Mouse (Mus musculus) myocyte (in vitro differentiated cells): ENCODE measurements around the gene Gpc1. TPM values are rescaled to one million over a fixed set of nuclear protein-coding genes. Genes with fewer than 3 reads are reported as not detected.
A peak's percentile ranks its signal among the peaks of the same experiment; 100 is the strongest.

Source experiments
- H3K27me3 ChIP-seq: one replicate; pipeline ENCODE4 v1.6.1; 2011; ENCODE audit not compliant: control insufficient read depth, insufficient read depth, insufficient read length
- H3K36me3 ChIP-seq: one replicate; pipeline ENCODE4 v1.6.1; 2011; ENCODE audit not compliant: control insufficient read depth, insufficient read depth
- H3K4me2 ChIP-seq: one replicate; pipeline ENCODE4 v1.6.1; 2011; ENCODE audit warnings: low read depth, control low read depth
- H3K4me3 ChIP-seq: one replicate; pipeline ENCODE4 v1.5.1; 2011; ENCODE audit warnings: mild to moderate bottlenecking, control low read depth, moderate library complexity
- H3K79me2 ChIP-seq: one replicate; pipeline ENCODE4 v1.6.1; 2011; ENCODE audit not compliant: control insufficient read depth, insufficient read depth
- H3ac ChIP-seq: one replicate; pipeline ENCODE4 v1.6.1; 2011; ENCODE audit not compliant: control insufficient read depth, insufficient read length
- CEBPB ChIP-seq: IDR thresholded peaks from 2 replicates; pipeline ENCODE4 v1.6.1; 2011; ENCODE audit warnings: mild to moderate bottlenecking, moderate library complexity; ENCODE audit not compliant: poor library complexity, insufficient read depth, severe bottlenecking
- E2F4 ChIP-seq: IDR thresholded peaks from one replicate; pipeline ENCODE4 v1.6.1; 2011; ENCODE audit warnings: mild to moderate bottlenecking, control low read depth, moderate library complexity; ENCODE audit not compliant: insufficient read depth
- MAX ChIP-seq: IDR thresholded peaks from one replicate; pipeline ENCODE4 v1.6.1; 2011; ENCODE audit warnings: low read depth, mild to moderate bottlenecking, control low read depth
- MYOD1 ChIP-seq, 3 experiments: IDR thresholded peaks; one replicate each; pipeline ENCODE4 v1.6.1; 2011; ENCODE audit warnings: control low read depth in 2 of 3, low read depth in 2 of 3, mild to moderate bottlenecking in 2 of 3, moderate library complexity in 1 of 3; ENCODE audit not compliant: insufficient read length in 2 of 3, control insufficient read depth in 1 of 3
- MYOG ChIP-seq, 3 experiments: IDR thresholded peaks; one replicate each; pipeline ENCODE4 v1.6.1; 2011; ENCODE audit warnings: control low read depth in 2 of 3, low read depth in 2 of 3, mild to moderate bottlenecking in 2 of 3; ENCODE audit not compliant: insufficient read length in 2 of 3, control insufficient read depth in 1 of 3, insufficient read depth in 1 of 3
- POLR2A ChIP-seq: IDR thresholded peaks from one replicate; pipeline ENCODE4 v1.6.1; 2011; ENCODE audit warnings: low read depth, mild to moderate bottlenecking, control low read depth, moderate library complexity; ENCODE audit not compliant: insufficient read length
- POLR2AphosphoS2 ChIP-seq: IDR thresholded peaks from one replicate; pipeline ENCODE4 v1.6.1; 2011; ENCODE audit warnings: low read depth, control low read depth; ENCODE audit not compliant: insufficient read length
- REST ChIP-seq: IDR thresholded peaks from one replicate; pipeline ENCODE4 v1.6.1; 2011; ENCODE audit warnings: mild to moderate bottlenecking, control low read depth, moderate library complexity; ENCODE audit not compliant: insufficient read depth, insufficient read length
- SRF ChIP-seq: IDR thresholded peaks from one replicate; pipeline ENCODE4 v1.6.1; 2011; ENCODE audit warnings: low read depth; ENCODE audit not compliant: control insufficient read depth, insufficient read length
- TCF12 ChIP-seq: IDR thresholded peaks from one replicate; pipeline ENCODE4 v1.6.1; 2011; ENCODE audit warnings: mild to moderate bottlenecking, control low read depth; ENCODE audit not compliant: poor library complexity, insufficient read depth, severe bottlenecking
- TCF3 ChIP-seq: IDR thresholded peaks from one replicate; pipeline ENCODE4 v1.6.1; 2011; ENCODE audit warnings: low read depth, control low read depth; ENCODE audit not compliant: insufficient read length
- USF1 ChIP-seq: IDR thresholded peaks from one replicate; pipeline ENCODE4 v1.6.1; 2011; ENCODE audit warnings: low read depth, mild to moderate bottlenecking, control low read depth, moderate library complexity
- polyA plus RNA-seq: library from polyadenylated mRNA; unstranded; fragments of >200 nt; fragmentation: generic; extraction: Trizol; gene quantifications from one replicate; pipeline ENCODE4 v1.2.1, GENCODE M21; 2012; ENCODE audit warnings: missing spikeins

Gpc1 gene
- polyA plus RNA-seq, 1 experiment, result 930 TPM

GRCm38 (mm10) chr1:92832011-92833010 lies 866 bp downstream of the Gpc1 start:
- H3K79me2 ChIP-seq, result peaks cover 56% of the 10 kb centered on the region
- peak overlapping the region; percentile 78 for H3ac ChIP-seq
- TF ChIP-seq SRF, result no peak
- TF ChIP-seq MYOG (IDR thresholded peaks at IDR 0.05; ENCODE audit: control insufficient read depth in 1 of 3, insufficient read depth in 1 of 3, insufficient read length in 2 of 3, low read depth in 2 of 3), result peak in 2 of 3 experiments; percentile 20 to 75
- TF ChIP-seq USF1, result no peak
- TF ChIP-seq MAX, result no peak
- TF ChIP-seq REST, result no peak
- peak; percentile 32 for TF ChIP-seq POLR2A
- TF ChIP-seq TCF12, result no peak
- peak in 2 of 3 experiments; percentile 40 to 64 for TF ChIP-seq MYOD1 (IDR thresholded peaks at IDR 0.05; ENCODE audit: control insufficient read depth in 1 of 3, insufficient read length in 2 of 3, low read depth in 2 of 3)
- TF ChIP-seq POLR2AphosphoS2, result peak; percentile 30
- H3K4me2 ChIP-seq, result peak overlapping the region; percentile 91
- no peaks in the 10 kb centered on the region for H3K27me3 ChIP-seq
- H3K36me3 ChIP-seq, result peaks cover 23% of the 10 kb centered on the region
- peak overlapping the region; percentile 100 for H3K4me3 ChIP-seq

GRCm38 (mm10) chr1:92833987-92834706 lies 2.7 kb downstream of the Gpc1 start:
- TF ChIP-seq POLR2AphosphoS2 (no peak), MAX (no peak), TCF12 (no peak), E2F4 (no peak), REST (no peak), MYOG (IDR thresholded peaks at IDR 0.05; ENCODE audit: control insufficient read depth in 1 of 3, insufficient read depth in 1 of 3, insufficient read length in 2 of 3, low read depth in 2 of 3) (no peak), USF1 (no peak), TCF3 (no peak), MYOD1 (IDR thresholded peaks at IDR 0.05; ENCODE audit: control insufficient read depth in 1 of 3, insufficient read length in 2 of 3, low read depth in 2 of 3) (no peak), SRF (no peak), POLR2A (no peak), CEBPB (no peak)
- Histone ChIP-seq H3K4me3 (peak overlapping the region; percentile 100), H3K79me2 (peaks cover 75% of the 10 kb centered on the region), H3K36me3 (peaks cover 28% of the 10 kb centered on the region), H3K4me2 (peak overlapping the region; percentile 91), H3K27me3 (no peaks in the 10 kb centered on the region), H3ac (peak overlapping the region; percentile 78)

- Histone ChIP-seq H3K36me3 (peaks cover 28% of the 10 kb centered on the region), H3K79me2 (peaks cover 100% of the 10 kb centered on the region), H3ac (no peak overlapping the region), H3K4me3 (no peak overlapping the region), H3K27me3 (no peaks in the 10 kb centered on the region), H3K4me2 (peak overlapping the region; percentile 35)
- TF ChIP-seq MYOD1 (IDR thresholded peaks at IDR 0.05; ENCODE audit: control insufficient read depth in 1 of 3, insufficient read length in 2 of 3, low read depth in 2 of 3) (peak in 2 of 3 experiments; percentile 45 to 64), REST (no peak), TCF12 (no peak), SRF (no peak), POLR2A (peak; percentile 17), POLR2AphosphoS2 (peak; percentile 48), USF1 (no peak), MYOG (IDR thresholded peaks at IDR 0.05; ENCODE audit: control insufficient read depth in 1 of 3, insufficient read depth in 1 of 3, insufficient read length in 2 of 3, low read depth in 2 of 3) (peak in 1 of 3 experiments; percentile 64), MAX (no peak), TCF3 (no peak), E2F4 (no peak), CEBPB (no peak)
Measured at GRCm38 (mm10) chr1:92837931-92838833, 6.7 kb downstream of the Gpc1 start.
